Mouse (Mus musculus): ENCODE measurements around the gene Igdcc4. TPM values are rescaled to one million over a fixed set of nuclear protein-coding genes. Genes with fewer than 3 reads are reported as not detected.
A peak's percentile ranks its signal among the peaks of the same experiment; 100 is the strongest.

Igdcc4 gene
- polyA plus RNA-seq, 1 experiment from 2014 or later: 55.6 TPM

- no peak overlapping the region for H3K4me3 ChIP-seq (ENCODE audit: low read depth, low read length)
- no peak overlapping the region for H3K27ac ChIP-seq (replicated peaks; ENCODE audit: low read depth, low read length)
- ATAC-seq (ENCODE audit: low read depth): no peak
- H3K36me3 ChIP-seq (ENCODE audit: control insufficient read depth, insufficient read depth, low read length): no peaks in the 10 kb centered on the region
- H3K4me1 ChIP-seq (ENCODE audit: control insufficient read depth, insufficient read depth, low read length): peaks cover 4% of the 10 kb centered on the region; the same call in 1 of the 2 replicates
- WGBS: 53% methylated on average over 2 of the region's 6 CpGs
- H3K9me3 ChIP-seq (ENCODE audit: control insufficient read depth, low read length): no peaks in the 10 kb centered on the region
- H3K4me2 ChIP-seq (ENCODE audit: low read depth, low read length): no peak overlapping the region
- DNase-seq (ENCODE audit: low spot score): no peak
- H3K27me3 ChIP-seq (replicated peaks; ENCODE audit: control insufficient read depth, insufficient read depth, low read length): peaks cover 7% of the 10 kb centered on the region; the same call in 1 of the 2 replicates
- no peak overlapping the region for H3K9ac ChIP-seq (ENCODE audit: low read depth, low read length)
Measured at GRCm38 (mm10) chr9:65168534-65168933, 67.2 kb downstream of the Igdcc4 start.

- Histone ChIP-seq H3K9me3 (ENCODE audit: control insufficient read depth, low read length) (no peaks in the 10 kb centered on the region), H3K9ac (ENCODE audit: low read depth, low read length) (no peak overlapping the region), H3K4me3 (ENCODE audit: low read depth, low read length) (no peak overlapping the region), H3K27ac (replicated peaks; ENCODE audit: low read depth, low read length) (no peak overlapping the region), H3K36me3 (ENCODE audit: control insufficient read depth, insufficient read depth, low read length) (no peaks in the 10 kb centered on the region), H3K4me2 (ENCODE audit: low read depth, low read length) (no peak overlapping the region), H3K4me1 (ENCODE audit: control insufficient read depth, insufficient read depth, low read length) (peaks cover 4% of the 10 kb centered on the region; the same call in 1 of the 2 replicates), H3K27me3 (replicated peaks; ENCODE audit: control insufficient read depth, insufficient read depth, low read length) (0 out of 2 replicates have a peak, but pooled peaks cover 3% of the 10 kb centered on the region)
- DNase-seq (ENCODE audit: low spot score) (no peak), ATAC-seq (ENCODE audit: low read depth) (no peak)
- 61% methylated on average over 3 of the region's 4 CpGs for WGBS
Measured at GRCm38 (mm10) chr9:65168952-65169351, 67.7 kb downstream of the Igdcc4 start.

DNA sequence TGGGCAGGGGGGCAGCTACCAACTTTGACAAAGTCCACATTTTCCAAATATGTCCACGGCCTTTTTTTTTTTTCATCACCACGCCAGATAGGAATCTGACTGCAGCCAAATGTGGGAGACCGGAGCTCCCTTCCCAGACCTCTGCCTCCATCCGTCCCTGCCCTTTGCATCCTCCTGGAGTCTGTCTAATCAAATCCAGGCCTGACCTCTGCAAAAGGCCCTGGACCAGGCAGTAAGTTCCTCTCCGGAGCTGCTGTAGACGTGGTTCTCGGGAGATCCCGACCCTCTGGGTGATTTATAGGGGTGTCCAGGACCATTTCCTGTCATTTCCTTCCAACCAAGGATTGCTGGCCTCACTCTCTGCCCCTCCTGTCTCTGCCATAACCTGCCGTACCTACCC, 71.4 kb downstream of the Igdcc4 start:
- no peak overlapping the region for H3K27ac ChIP-seq (replicated peaks; ENCODE audit: low read depth, low read length)
- H3K4me3 ChIP-seq (ENCODE audit: low read depth, low read length): no peak overlapping the region
- H3K4me1 ChIP-seq (ENCODE audit: control insufficient read depth, insufficient read depth, low read length): peaks cover 16% of the 10 kb centered on the region
- no peaks in the 10 kb centered on the region for H3K36me3 ChIP-seq (ENCODE audit: control insufficient read depth, insufficient read depth, low read length)
- 36% methylated on average over 9 of the region's 9 CpGs for WGBS
- H3K9me3 ChIP-seq (ENCODE audit: control insufficient read depth, low read length): no peaks in the 10 kb centered on the region
- DNase-seq (ENCODE audit: low spot score): no peak
- ATAC-seq (ENCODE audit: low read depth): no peak
- H3K9ac ChIP-seq (ENCODE audit: low read depth, low read length): no peak overlapping the region
- H3K27me3 ChIP-seq (replicated peaks; ENCODE audit: control insufficient read depth, insufficient read depth, low read length): no peaks in the 10 kb centered on the region
- H3K4me2 ChIP-seq (ENCODE audit: low read depth, low read length): no peak overlapping the region

DNA sequence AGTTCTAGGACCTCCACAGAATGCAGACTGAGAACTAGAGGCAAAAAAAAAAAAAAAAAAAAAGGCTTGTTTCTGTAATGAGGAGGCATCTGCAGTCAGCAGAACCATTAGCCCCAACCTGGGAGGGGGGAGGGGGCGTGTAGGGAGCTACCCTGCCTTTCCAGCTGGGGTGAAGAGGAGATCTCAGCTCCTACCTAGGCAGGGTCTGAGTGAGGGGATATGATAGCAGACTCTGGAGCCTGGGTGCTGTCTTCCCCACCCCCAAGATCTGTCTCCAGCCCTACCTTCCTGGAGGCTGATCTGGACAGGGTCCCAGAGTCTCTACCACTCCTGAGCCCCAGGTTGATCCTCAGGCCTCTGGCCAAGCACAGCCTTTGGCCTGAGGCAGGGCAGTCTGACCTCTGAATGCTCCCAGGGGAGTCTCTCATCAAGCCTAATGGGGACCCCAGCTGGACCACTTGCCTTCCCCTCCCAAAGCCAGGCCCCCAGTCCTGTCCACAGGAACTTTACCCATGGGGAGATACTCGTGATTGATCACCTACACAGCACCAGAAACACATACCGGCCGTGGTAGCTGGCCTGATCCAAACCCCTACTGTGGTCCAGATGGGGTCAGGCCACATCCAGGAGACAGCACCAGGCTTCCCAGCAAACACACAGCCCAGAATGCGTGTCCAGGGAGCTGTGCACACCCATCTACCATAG, 74.1 kb downstream of the Igdcc4 start:
- Histone ChIP-seq H3K9ac (ENCODE audit: low read depth, low read length) (no peak overlapping the region), H3K27ac (replicated peaks; ENCODE audit: low read depth, low read length) (no peak overlapping the region), H3K27me3 (replicated peaks; ENCODE audit: control insufficient read depth, insufficient read depth, low read length) (no peaks in the 10 kb centered on the region), H3K4me3 (ENCODE audit: low read depth, low read length) (no peak overlapping the region), H3K36me3 (ENCODE audit: control insufficient read depth, insufficient read depth, low read length) (no peaks in the 10 kb centered on the region), H3K4me1 (ENCODE audit: control insufficient read depth, insufficient read depth, low read length) (peaks cover 22% of the 10 kb centered on the region), H3K9me3 (ENCODE audit: control insufficient read depth, low read length) (no peaks in the 10 kb centered on the region), H3K4me2 (ENCODE audit: low read depth, low read length) (no peak overlapping the region)
- 51% methylated on average over 5 of the region's 5 CpGs for WGBS
- no peak for DNase-seq (ENCODE audit: low spot score)
- 0 out of 2 replicates have a peak, but pooled peaks have one; percentile 4 for ATAC-seq (ENCODE audit: low read depth)

- DNase-seq (ENCODE audit: low spot score) (peak; percentile 43), ATAC-seq (ENCODE audit: low read depth) (0 out of 2 replicates have a peak, but pooled peaks have one; percentile 19)
- Histone ChIP-seq H3K4me1 (ENCODE audit: control insufficient read depth, insufficient read depth, low read length) (peaks cover 22% of the 10 kb centered on the region), H3K4me2 (ENCODE audit: low read depth, low read length) (peak overlapping the region; percentile 12; the same call in 1 of the 2 replicates), H3K27me3 (replicated peaks; ENCODE audit: control insufficient read depth, insufficient read depth, low read length) (no peaks in the 10 kb centered on the region), H3K9ac (ENCODE audit: low read depth, low read length) (no peak overlapping the region; the same call in 1 of the 2 replicates), H3K4me3 (ENCODE audit: low read depth, low read length) (no peak overlapping the region), H3K9me3 (ENCODE audit: control insufficient read depth, low read length) (no peaks in the 10 kb centered on the region), H3K36me3 (ENCODE audit: control insufficient read depth, insufficient read depth, low read length) (no peaks in the 10 kb centered on the region), H3K27ac (replicated peaks; ENCODE audit: low read depth, low read length) (peak overlapping the region; percentile 52; the same call in 1 of the 2 replicates)
- 36% methylated on average over 9 of the region's 9 CpGs for WGBS
Measured at GRCm38 (mm10) chr9:65175939-65176871, 74.9 kb downstream of the Igdcc4 start.

- Histone ChIP-seq H3K9me3 (ENCODE audit: control insufficient read depth, low read length) (no peaks in the 10 kb centered on the region), H3K9ac (ENCODE audit: low read depth, low read length) (no peak overlapping the region), H3K27ac (replicated peaks; ENCODE audit: low read depth, low read length) (no peak overlapping the region), H3K4me3 (ENCODE audit: low read depth, low read length) (no peak overlapping the region), H3K4me1 (ENCODE audit: control insufficient read depth, insufficient read depth, low read length) (peaks cover 22% of the 10 kb centered on the region), H3K4me2 (ENCODE audit: low read depth, low read length) (no peak overlapping the region), H3K36me3 (ENCODE audit: control insufficient read depth, insufficient read depth, low read length) (0 out of 2 replicates have a peak, but pooled peaks cover 3% of the 10 kb centered on the region), H3K27me3 (replicated peaks; ENCODE audit: control insufficient read depth, insufficient read depth, low read length) (no peaks in the 10 kb centered on the region)
- 66% methylated on average over 3 of the region's 3 CpGs for WGBS
- DNase-seq (ENCODE audit: low spot score) (no peak), ATAC-seq (ENCODE audit: low read depth) (no peak)
Measured at GRCm38 (mm10) chr9:65177497-65177896, 76.2 kb downstream of the Igdcc4 start.

- Histone ChIP-seq H3K9me3 (ENCODE audit: control insufficient read depth, low read length) (no peaks in the 10 kb centered on the region), H3K27me3 (replicated peaks; ENCODE audit: control insufficient read depth, insufficient read depth, low read length) (no peaks in the 10 kb centered on the region), H3K4me1 (ENCODE audit: control insufficient read depth, insufficient read depth, low read length) (peaks cover 22% of the 10 kb centered on the region), H3K4me3 (ENCODE audit: low read depth, low read length) (no peak overlapping the region), H3K36me3 (ENCODE audit: control insufficient read depth, insufficient read depth, low read length) (0 out of 2 replicates have a peak, but pooled peaks cover 3% of the 10 kb centered on the region), H3K27ac (replicated peaks; ENCODE audit: low read depth, low read length) (no peak overlapping the region; the same call in 1 of the 2 replicates), H3K4me2 (ENCODE audit: low read depth, low read length) (0 out of 2 replicates have a peak overlapping the region, but pooled peaks have one; percentile 46), H3K9ac (ENCODE audit: low read depth, low read length) (no peak overlapping the region)
- no peak for DNase-seq (ENCODE audit: low spot score)
- WGBS: 51% methylated on average over 10 of the region's 10 CpGs
- ATAC-seq (ENCODE audit: low read depth): no peak
Measured at GRCm38 (mm10) chr9:65177912-65178311, 76.6 kb downstream of the Igdcc4 start.
